Mouse (Mus musculus): ENCODE measurements around the gene Sccpdh. TPM values are rescaled to one million over a fixed set of nuclear protein-coding genes. Genes with fewer than 3 reads are reported as not detected.
"Not testable (repeated sequence)": the region's sequence is repeated elsewhere in the genome, so short reads cannot be mapped to it uniquely, and the experiment has no call there.

The Sccpdh gene
- total RNA-seq, 2 experiments from 2014 or later = 58.7 to 59.7 TPM

GRCm38 (mm10) chr1:179667450-179667849 lies 560 bp upstream of the Sccpdh start:
- no peak for DNase-seq

DNA sequence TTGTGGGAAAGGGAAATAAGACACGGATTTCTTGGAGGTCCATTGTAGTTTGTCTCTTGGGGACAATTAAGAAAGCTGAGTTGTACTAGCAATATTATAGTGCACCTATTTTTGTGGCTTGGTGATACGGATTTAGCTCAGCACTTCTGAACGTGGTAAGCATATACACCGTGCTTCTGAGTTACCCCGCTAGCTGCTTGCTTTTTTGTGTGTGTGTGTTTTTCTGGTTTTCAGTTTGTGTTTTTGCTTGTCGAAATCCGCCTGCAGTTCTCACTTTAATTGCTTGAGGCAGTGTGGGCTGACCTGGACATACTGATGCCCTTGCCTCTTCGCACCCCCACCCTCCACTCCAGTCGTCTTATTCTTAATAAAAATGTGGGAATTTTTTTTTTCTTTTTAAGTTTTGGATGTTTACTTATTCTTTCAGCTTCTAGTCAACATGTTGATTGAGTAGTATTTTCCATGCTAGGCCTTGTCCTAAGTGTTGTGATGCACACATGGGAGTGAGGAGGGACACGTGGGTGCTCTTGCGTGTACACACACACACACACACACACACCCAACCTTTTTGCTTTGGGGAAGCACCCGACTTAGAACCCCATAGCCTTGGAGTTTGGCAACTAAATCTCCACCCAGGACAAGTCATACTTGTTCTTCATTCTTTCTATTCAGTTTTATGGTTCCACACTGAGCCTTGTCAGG lies 977 bp downstream of the Sccpdh start:
- DNase-seq = no peak

DNA sequence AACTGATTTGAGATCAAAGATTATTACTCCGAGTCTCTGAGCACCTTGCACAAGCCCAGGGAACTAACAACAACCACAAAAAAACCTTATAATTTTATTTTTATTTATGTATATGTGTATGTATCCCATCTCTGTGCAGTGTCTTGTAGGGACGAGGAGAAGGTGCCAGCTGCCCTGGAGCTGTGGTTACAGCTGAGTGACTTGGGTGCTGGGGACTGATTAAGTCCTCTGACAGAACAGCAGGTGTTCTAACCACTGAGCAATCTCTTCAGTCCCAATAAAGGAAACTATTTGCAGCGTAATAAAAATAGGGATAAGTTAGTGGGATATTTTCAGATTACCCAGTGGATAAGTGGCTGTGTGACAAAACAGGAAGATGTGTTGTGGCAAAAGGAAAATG lies 6.3 kb downstream of the Sccpdh start:
- DNase-seq = no peak

DNA sequence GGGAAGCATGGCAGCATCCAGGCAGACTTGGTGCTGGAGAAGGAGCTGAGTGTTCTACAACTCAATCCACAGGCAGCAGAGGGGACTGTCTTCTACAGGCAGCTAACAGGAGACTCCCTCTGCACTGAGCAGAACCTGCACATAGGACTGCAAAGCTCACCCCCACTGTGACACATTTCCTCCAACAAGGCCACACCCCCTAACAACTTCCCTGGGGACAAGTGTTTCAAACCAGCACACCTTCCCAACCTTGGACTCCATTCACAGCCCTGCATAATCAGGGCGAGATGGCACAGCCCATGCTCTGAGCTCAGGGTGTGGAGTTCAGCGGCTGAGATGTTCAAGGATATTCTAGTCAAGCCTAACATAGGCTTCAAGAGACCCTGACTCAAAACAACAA lies 9.0 kb downstream of the Sccpdh start:
- DNase-seq = no peak

- no peak for DNase-seq
Measured at GRCm38 (mm10) chr1:179679326-179679725, 11.3 kb downstream of the Sccpdh start.

GRCm38 (mm10) chr1:179682753-179683152 lies 14.7 kb downstream of the Sccpdh start:
- DNase-seq = not testable (repeated sequence)

DNA sequence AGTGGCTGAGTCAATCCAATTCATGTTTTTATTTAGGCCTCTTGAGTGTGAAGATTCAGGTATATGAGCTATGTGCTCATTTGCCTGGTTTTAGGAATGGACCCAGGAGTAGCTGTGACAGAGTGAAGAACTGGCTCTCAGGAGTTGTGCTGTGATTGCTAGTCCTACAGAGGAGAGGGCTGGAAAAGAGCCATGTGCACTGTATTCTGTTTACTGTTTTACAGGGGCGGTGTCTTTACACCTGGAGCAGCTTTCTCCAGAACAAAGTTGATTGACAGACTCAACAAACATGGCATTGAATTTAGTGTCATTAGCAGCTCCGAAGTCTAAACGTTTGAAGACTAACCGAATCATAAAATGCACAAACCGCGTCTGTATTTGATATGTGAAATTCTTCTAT lies 18.3 kb downstream of the Sccpdh start:
- no peak for DNase-seq

DNA sequence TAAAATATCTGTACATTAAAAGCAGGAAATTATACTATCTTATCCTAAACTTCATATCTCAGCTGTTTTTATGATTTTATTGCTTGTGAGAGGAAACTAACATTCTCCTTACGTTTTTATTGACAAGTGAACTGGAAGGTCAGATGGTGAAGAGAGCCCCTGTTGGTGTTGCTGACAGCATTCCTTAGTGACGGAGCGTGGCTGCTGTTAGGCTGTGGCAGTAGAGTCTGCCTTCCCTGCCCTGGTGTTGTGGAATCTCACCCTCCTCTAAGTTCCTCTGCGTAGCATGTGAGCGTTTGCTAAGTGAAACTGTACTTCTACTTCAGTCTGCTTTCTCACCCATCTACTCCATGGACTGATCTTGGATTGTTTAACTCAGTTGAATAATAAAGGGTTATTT lies 18.8 kb downstream of the Sccpdh start:
- DNase-seq = no peak

DNA sequence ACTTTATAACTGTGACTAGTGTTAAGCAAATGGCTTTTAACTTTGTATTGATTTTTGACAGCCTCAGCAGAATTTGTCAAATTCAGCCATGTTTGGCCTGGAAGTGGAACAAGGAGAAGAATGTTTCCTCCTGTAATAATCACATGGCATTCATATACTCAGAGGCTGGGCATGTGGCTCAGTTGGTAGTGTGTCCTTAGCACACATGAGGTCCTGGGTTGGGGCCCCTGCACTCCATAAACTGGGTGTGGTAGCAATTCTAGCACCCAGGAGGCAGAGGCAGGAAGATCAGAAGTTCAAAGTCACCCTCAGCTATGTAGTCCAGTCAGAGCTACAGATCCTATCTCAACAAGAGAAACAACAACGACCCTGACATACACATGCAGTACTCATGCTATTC lies 19.3 kb downstream of the Sccpdh start:
- DNase-seq = no peak

GRCm38 (mm10) chr1:179687966-179688365 lies 20.0 kb downstream of the Sccpdh start:
- DNase-seq = no peak

GRCm38 (mm10) chr1:179688415-179688814 lies 20.4 kb downstream of the Sccpdh start:
- no peak for DNase-seq

DNA sequence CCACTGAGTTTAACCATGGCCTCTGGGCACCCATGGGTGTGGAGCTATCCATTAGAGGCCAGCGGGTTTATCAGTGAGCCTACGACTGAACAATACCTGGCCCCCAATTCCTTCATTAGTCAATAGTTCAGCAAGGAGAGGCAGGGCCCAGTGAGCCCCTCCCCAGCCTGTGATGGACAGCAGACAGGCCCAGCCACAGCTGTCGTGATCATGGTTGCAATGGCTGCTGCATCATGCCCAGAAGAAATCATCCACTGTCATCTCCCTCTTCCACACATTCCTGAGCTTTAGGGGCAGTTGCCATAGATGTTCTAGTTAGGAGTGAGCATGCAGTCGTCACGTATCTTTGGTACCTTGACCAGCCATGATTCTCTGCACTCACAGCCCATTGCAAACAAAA lies 20.9 kb downstream of the Sccpdh start:
- no peak for DNase-seq

- no peak for DNase-seq
Measured at GRCm38 (mm10) chr1:179689479-179689878, 21.5 kb downstream of the Sccpdh start.

GRCm38 (mm10) chr1:179704150-179704549 lies 36.1 kb downstream of the Sccpdh start:
- no peak for DNase-seq

DNA sequence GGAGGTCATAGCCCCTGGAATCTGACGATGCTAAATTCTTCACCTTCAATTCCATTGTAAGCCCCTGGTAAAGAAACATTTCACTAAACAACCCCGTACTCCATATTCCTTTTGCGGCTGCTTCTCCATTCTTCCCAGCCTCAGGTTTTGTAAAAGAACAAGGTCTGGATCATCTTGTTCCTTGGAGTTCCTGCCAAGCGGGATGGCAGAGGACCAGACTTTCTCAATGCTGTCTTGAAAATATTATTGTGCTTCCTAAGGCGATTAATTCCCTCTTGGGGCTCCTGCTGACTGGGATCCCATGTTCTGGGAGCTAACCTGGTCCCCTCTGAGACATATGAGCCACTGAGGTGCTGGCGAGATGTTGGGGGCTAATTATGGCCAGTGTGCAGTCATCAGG lies 37.1 kb downstream of the Sccpdh start:
- peak; percentile 49 for DNase-seq

DNA sequence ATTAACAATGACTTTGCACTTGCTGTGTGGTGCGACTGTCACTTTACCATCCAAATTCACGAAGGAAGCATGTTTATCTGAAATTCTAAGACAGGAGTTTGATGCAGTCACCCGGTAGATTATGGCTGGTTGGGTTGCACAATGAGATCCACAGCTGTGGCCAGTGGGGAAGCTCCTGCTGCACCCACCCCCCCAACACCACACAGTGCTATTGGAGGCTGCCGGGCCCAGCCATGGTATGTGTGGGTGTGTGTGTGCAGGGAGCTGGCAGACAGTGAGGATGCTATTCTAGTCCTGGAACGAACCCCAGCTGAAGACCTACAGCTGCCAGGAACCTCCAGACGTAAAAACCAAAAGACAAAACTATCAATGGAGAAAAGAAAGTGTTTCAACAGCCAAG lies 41.4 kb downstream of the Sccpdh start:
- peak; percentile 50 for DNase-seq

DNA sequence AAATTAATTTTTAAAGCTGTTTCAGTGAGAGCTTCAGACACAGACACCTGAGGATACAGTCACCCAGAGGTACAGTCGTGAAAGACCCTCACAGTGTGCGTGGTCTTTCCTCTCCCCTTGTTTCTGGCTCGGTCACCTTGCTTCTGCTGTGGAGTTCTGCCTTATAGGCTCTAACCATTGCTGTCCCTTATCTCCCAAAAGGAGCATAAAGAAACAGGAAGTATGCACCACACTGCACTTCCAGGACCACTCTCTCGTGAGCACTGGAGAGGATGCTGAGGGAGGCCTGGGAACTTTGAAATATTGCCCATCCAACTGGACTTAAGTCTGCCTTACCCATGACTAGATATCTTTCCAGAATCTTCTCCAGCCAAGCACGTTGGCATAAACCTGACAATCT lies 42.7 kb downstream of the Sccpdh start:
- DNase-seq = no peak

- DNase-seq = no peak
Measured at GRCm38 (mm10) chr1:179712658-179713057, 44.6 kb downstream of the Sccpdh start.

- DNase-seq = no peak
Measured at GRCm38 (mm10) chr1:179713367-179713766, 45.4 kb downstream of the Sccpdh start.

DNA sequence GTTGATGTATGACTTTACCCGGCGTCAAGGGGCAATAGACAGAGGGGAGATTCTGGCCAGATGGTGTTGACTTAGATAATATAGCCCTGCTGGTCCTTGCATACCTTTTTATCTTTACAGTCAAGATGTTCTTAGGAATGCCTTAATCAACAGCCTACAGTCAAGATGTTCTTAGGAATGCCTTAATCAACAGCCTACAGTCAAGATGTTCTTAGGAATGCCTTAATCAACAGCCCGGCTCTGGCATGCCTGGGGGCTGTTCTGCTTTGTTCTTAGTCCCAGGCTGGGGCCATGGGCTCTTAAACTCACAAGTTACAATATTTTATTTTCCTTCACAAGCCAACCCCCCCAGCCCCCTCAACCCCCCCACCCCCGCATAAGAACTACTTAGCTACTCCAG lies 47.3 kb downstream of the Sccpdh start:
- not testable (repeated sequence) for DNase-seq

DNA sequence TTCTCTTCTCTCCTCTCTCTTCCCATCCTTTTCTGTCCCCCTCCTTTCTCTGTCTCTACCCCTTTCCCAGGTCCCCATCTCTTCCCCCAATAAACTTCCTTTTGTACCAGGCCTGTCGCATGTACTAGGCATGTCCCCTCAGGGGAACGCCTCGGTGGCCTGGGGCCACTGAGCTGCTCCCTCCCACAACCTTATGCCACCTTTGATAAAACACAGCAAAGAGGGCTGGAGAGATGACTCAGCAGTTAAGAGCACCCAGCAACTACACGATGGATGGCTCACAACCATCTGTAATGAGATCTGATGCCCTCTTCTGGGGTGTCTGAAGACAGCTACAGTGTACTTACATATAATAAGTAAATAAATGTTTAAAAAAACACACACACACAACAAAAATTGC lies 47.8 kb downstream of the Sccpdh start:
- DNase-seq = no peak

DNA sequence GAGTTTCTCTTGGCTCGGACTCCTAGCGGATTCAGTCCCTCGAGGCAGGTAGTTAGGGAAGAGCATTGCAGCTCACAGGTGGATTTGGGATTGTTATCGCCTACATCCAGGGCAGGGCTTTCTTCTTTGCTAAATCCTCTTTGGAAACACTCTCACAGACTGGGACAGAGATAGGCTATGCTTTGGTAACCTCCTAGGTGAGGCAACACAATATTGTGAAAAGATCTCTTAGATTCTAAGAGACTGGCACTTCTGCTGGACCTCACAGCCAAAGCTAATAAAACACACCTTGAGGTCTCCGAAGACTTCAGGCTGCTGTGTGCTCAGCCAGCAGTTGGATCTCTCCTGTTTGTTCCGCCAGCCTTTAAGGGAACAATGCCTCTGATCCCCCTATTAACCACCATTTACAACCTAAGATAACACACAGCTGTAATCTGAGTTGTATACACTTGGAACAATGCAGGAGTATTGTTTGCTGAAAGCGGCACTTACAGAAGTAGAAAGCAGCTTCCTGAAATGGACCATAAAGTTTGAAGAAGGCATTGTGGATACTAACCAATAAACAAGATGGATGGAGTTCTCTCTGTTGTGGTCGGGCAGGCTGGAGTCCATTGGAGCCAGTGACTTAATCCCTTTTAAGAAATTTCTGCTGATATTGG lies 54.9 kb downstream of the Sccpdh start:
- no peak for DNase-seq

DNA sequence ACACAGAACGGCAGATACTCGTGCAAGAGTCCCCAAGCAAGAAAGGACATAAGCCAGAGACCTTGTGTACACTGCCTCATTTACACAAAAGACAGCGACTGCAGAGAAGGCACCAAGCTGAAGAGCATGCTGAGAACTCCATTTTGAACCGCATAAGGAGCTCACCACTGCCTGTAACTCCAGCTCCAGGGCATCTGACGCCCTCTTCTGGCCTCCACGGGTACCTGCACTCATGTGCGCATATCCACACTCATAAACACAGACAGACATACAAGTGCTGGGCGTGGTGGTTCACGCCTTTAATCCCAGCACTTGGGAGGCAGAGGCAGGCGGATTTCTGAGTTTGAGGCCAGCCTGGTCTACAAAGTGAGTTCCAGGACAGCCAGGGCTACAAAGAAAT lies 60.7 kb downstream of the Sccpdh start:
- no peak for DNase-seq

DNA sequence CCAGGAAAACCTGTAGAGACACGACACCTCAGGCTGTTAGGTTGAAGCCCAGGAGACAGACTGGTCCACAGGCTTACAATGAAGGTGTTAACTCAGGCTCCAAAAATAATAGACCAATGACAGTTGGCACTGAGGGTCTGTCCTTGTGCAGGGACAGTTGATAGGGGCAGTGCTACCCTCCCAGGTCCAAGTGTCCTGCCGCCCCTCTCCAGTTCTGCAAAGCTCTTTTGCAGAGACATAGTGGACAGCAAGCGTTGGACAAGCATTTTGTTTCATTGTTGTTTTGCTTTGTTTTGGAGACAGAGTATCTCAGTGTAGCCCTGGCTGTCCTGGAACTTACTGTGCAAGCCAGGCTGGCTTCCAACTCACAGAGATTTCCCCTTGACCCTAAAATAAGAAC lies 63.4 kb downstream of the Sccpdh start:
- no peak for DNase-seq

Measured in gastrocnemius, postnatal 10 days (tissue).